Mouse (Mus musculus) intestine, embryonic 16.5 days (tissue): ENCODE data around the gene Skida1. TPM values are rescaled to one million over a fixed set of nuclear protein-coding genes. Genes with fewer than 3 reads are reported as not detected.

Experiments
- ATAC-seq: fragments of 200-750 bp; cut with Nextera tagmentation; 2 replicates; pipeline ENCODE4 v1.8.0; 2017; ENCODE audit warnings: moderate TSS enrichment, moderate library complexity
- H3K27ac ChIP-seq: fragments of 300-500 bp; sonication (generic); 2 replicates; pipeline ENCODE4 v1.5.1; 2014; ENCODE audit warnings: mild to moderate bottlenecking, low read length
- H3K27me3 ChIP-seq: fragments of 300-500 bp; sonication (generic); replicated peaks from 2 replicates; pipeline ENCODE4 v1.6.1; 2014; ENCODE audit warnings: low read length, control low read depth, mixed read lengths; ENCODE audit not compliant: control insufficient read depth, insufficient read depth
- H3K36me3 ChIP-seq: fragments of 300-500 bp; sonication (generic); 2 replicates; pipeline ENCODE4 v1.6.1; 2014; ENCODE audit warnings: low read length, control low read depth; ENCODE audit not compliant: control insufficient read depth, insufficient read depth
- H3K4me1 ChIP-seq: fragments of 300-500 bp; sonication (generic); 2 replicates; pipeline ENCODE4 v1.6.1; 2014; ENCODE audit warnings: low read length, control low read depth, mixed read lengths; ENCODE audit not compliant: control insufficient read depth, insufficient read depth
- H3K4me2 ChIP-seq: fragments of 300-500 bp; sonication (generic); 2 replicates; pipeline ENCODE4 v1.6.1; 2014; ENCODE audit warnings: low read depth, low read length, control low read depth
- H3K4me3 ChIP-seq: fragments of 300-500 bp; sonication (generic); 2 replicates; pipeline ENCODE4 v1.5.1; 2014; ENCODE audit warnings: mild to moderate bottlenecking, low read length
- H3K9ac ChIP-seq: fragments of 300-500 bp; sonication (generic); 2 replicates; pipeline ENCODE4 v1.6.1; 2014; ENCODE audit warnings: low read depth, low read length
- H3K9me3 ChIP-seq: fragments of 300-500 bp; sonication (generic); 2 replicates; pipeline ENCODE4 v1.6.1; 2016; ENCODE audit warnings: low read length, control low read depth; ENCODE audit not compliant: control insufficient read depth
- WGBS: fragments of 180-500 bp; shearing (Covaris S2); extraction: QIAGEN DNeasy Blood & Tissue Kit; methylation state at CpG from one replicate; pipeline ENCODE4 v1.1.7; 2014; 5-methylcytosine and 5-hydroxymethylcytosine counted together
- polyA plus RNA-seq: library from polyadenylated mRNA; unstranded; fragments of >200 nt; fragmentation: Nextera tagmentation; extraction: Ambion mirVana; gene quantifications from 2 replicates; pipeline ENCODE4 v1.2.1, GENCODE M21; 2015

Gene Skida1
- polyA plus RNA-seq, 1 experiment from 2014 or later: 2.0 TPM

GRCm38 (mm10) chr2:18065708-18066030 is 16.8 kb upstream of the Skida1 start:
- 7% methylated on average over 6 of the region's 6 CpGs for WGBS
- peak overlapping the region; percentile 99 for H3K9ac ChIP-seq
- H3K4me2 ChIP-seq: peak overlapping the region; percentile 90
- H3K27me3 ChIP-seq: no peaks in the 10 kb centered on the region
- peak overlapping the region; percentile 82 for H3K4me3 ChIP-seq
- no peaks in the 10 kb centered on the region for H3K9me3 ChIP-seq
- ATAC-seq: no peak
- no peaks in the 10 kb centered on the region for H3K36me3 ChIP-seq
- H3K4me1 ChIP-seq: peaks cover 11% of the 10 kb centered on the region
- H3K27ac ChIP-seq: peak overlapping the region; percentile 100

- H3K9ac ChIP-seq: peak overlapping the region; percentile 99
- H3K27me3 ChIP-seq: no peaks in the 10 kb centered on the region
- no peaks in the 10 kb centered on the region for H3K36me3 ChIP-seq
- under 1% methylated on average over 59 of the region's 85 CpGs for WGBS
- peak overlapping the region; percentile 82 for H3K4me3 ChIP-seq
- H3K4me1 ChIP-seq: peaks cover 11% of the 10 kb centered on the region
- peak overlapping the region; percentile 90 for H3K4me2 ChIP-seq
- H3K27ac ChIP-seq: peak overlapping the region; percentile 100
- peak; percentile 67 for ATAC-seq
- no peaks in the 10 kb centered on the region for H3K9me3 ChIP-seq
These were observed 16.3 kb upstream of the Skida1 start for GRCm38 (mm10) chr2:18064941-18065707.

GRCm38 (mm10) chr2:18064356-18064858 is 15.6 kb upstream of the Skida1 start:
- Histone ChIP-seq H3K4me2 (peak overlapping the region; percentile 90), H3K4me1 (peaks cover 11% of the 10 kb centered on the region), H3K4me3 (peak overlapping the region; percentile 82), H3K9me3 (no peaks in the 10 kb centered on the region), H3K27ac (peak overlapping the region; percentile 100), H3K36me3 (no peaks in the 10 kb centered on the region), H3K27me3 (no peaks in the 10 kb centered on the region), H3K9ac (peak overlapping the region; percentile 99)
- ATAC-seq: peak; percentile 96
- WGBS: under 1% methylated on average over 27 of the region's 58 CpGs

GRCm38 (mm10) chr2:18063763-18064251 is 15.0 kb upstream of the Skida1 start:
- Histone ChIP-seq H3K36me3 (no peaks in the 10 kb centered on the region), H3K9ac (peak overlapping the region; percentile 99), H3K4me1 (peaks cover 11% of the 10 kb centered on the region), H3K4me3 (peak overlapping the region; percentile 82), H3K27me3 (no peaks in the 10 kb centered on the region), H3K27ac (peak overlapping the region; percentile 100), H3K9me3 (no peaks in the 10 kb centered on the region), H3K4me2 (peak overlapping the region; percentile 53)
- WGBS: 0% methylated on average over 18 of the region's 18 CpGs
- peak; percentile 55 for ATAC-seq

- WGBS: 81% methylated on average over 1 of the region's 1 CpGs
- Histone ChIP-seq H3K4me3 (no peak overlapping the region), H3K27me3 (no peaks in the 10 kb centered on the region), H3K4me1 (no peaks in the 10 kb centered on the region), H3K9ac (no peak overlapping the region), H3K4me2 (no peak overlapping the region), H3K36me3 (no peaks in the 10 kb centered on the region), H3K27ac (no peak overlapping the region), H3K9me3 (no peaks in the 10 kb centered on the region)
- ATAC-seq: no peak
These were observed 11.5 kb upstream of the Skida1 start for GRCm38 (mm10) chr2:18060396-18060795.

GRCm38 (mm10) chr2:18059891-18060290 is 11.0 kb upstream of the Skida1 start:
- WGBS: 89% methylated on average over 1 of the region's 1 CpGs

GRCm38 (mm10) chr2:18059063-18059462 is 10.2 kb upstream of the Skida1 start:
- Histone ChIP-seq H3K9ac (no peak overlapping the region), H3K4me2 (no peak overlapping the region), H3K4me3 (no peak overlapping the region), H3K27me3 (no peaks in the 10 kb centered on the region), H3K27ac (no peak overlapping the region), H3K4me1 (0 out of 2 replicates have a peak, but pooled peaks cover under 1% of the 10 kb centered on the region), H3K9me3 (no peaks in the 10 kb centered on the region), H3K36me3 (no peaks in the 10 kb centered on the region)
- 46% methylated on average over 2 of the region's 2 CpGs for WGBS
- ATAC-seq: no peak

More at GRCm38 (mm10) chr2:18059891-18060290, 11.0 kb upstream of the Skida1 start:
- Histone ChIP-seq H3K4me2 (no peak overlapping the region), H3K4me1 (no peaks in the 10 kb centered on the region), H3K9me3 (no peaks in the 10 kb centered on the region), H3K9ac (no peak overlapping the region), H3K36me3 (no peaks in the 10 kb centered on the region), H3K27ac (no peak overlapping the region), H3K27me3 (no peaks in the 10 kb centered on the region), H3K4me3 (no peak overlapping the region)
- ATAC-seq: no peak

- Histone ChIP-seq H3K4me2 (peak overlapping the region; percentile 92), H3K36me3 (no peaks in the 10 kb centered on the region), H3K9ac (peak overlapping the region; percentile 94), H3K4me1 (0 out of 2 replicates have a peak, but pooled peaks cover 3% of the 10 kb centered on the region), H3K27ac (peak overlapping the region; percentile 100), H3K4me3 (peak overlapping the region; percentile 62), H3K27me3 (no peaks in the 10 kb centered on the region), H3K9me3 (no peaks in the 10 kb centered on the region)
- ATAC-seq: no peak
- 27% methylated on average over 9 of the region's 9 CpGs for WGBS
These were observed 9.4 kb upstream of the Skida1 start for GRCm38 (mm10) chr2:18058146-18058708.

- Histone ChIP-seq H3K9me3 (no peaks in the 10 kb centered on the region), H3K27me3 (no peaks in the 10 kb centered on the region), H3K4me2 (peak overlapping the region; percentile 92), H3K4me1 (0 out of 2 replicates have a peak, but pooled peaks cover 3% of the 10 kb centered on the region), H3K36me3 (no peaks in the 10 kb centered on the region), H3K9ac (peak overlapping the region; percentile 94), H3K4me3 (peak overlapping the region; percentile 62), H3K27ac (peak overlapping the region; percentile 100)
- peak; percentile 0; the same call in 1 of the 2 replicates for ATAC-seq
- WGBS: under 1% methylated on average over 48 of the region's 48 CpGs
These were observed 8.7 kb upstream of the Skida1 start for GRCm38 (mm10) chr2:18057336-18058145.
